Mouse (Mus musculus) lung, adult 2 months (tissue): ENCODE data around the gene Thada.

Source experiments
- CTCF ChIP-seq: fragments of 200-500 bp; IDR thresholded peaks from 2 replicates; pipeline ENCODE4 v1.5.1; 2011; ENCODE audit warnings: mild to moderate bottlenecking, low read length, control low read depth; ENCODE audit not compliant: insufficient read depth
- POLR2A ChIP-seq: fragments of 200-500 bp; IDR thresholded peaks from 2 replicates; pipeline ENCODE4 v1.6.1; 2011; ENCODE audit warnings: low read depth, mild to moderate bottlenecking, control low read depth, low read length, borderline replicate concordance; ENCODE audit errors: extremely low read depth

- TF ChIP-seq POLR2A (no peak), CTCF (no peak)
Observed at GRCm38 (mm10) chr17:84376882-84377281, 89.1 kb downstream of the Thada start.
